Mouse (Mus musculus) heart, adult 2 months (tissue): ENCODE data around the gene Fastk.

Experiments used
- CTCF ChIP-seq: fragments of 200-600 bp; IDR thresholded peaks from 2 replicates; pipeline ENCODE4 v1.8.1; 2022; ENCODE audit warnings: antibody characterized with exemption, mild to moderate bottlenecking, moderate library complexity
- POLR2A ChIP-seq: fragments of 200-500 bp; IDR thresholded peaks from 2 replicates; pipeline ENCODE4 v1.6.1; 2011; ENCODE audit warnings: mild to moderate bottlenecking, low read depth, low read length, control low read depth; ENCODE audit not compliant: insufficient read depth

DNA sequence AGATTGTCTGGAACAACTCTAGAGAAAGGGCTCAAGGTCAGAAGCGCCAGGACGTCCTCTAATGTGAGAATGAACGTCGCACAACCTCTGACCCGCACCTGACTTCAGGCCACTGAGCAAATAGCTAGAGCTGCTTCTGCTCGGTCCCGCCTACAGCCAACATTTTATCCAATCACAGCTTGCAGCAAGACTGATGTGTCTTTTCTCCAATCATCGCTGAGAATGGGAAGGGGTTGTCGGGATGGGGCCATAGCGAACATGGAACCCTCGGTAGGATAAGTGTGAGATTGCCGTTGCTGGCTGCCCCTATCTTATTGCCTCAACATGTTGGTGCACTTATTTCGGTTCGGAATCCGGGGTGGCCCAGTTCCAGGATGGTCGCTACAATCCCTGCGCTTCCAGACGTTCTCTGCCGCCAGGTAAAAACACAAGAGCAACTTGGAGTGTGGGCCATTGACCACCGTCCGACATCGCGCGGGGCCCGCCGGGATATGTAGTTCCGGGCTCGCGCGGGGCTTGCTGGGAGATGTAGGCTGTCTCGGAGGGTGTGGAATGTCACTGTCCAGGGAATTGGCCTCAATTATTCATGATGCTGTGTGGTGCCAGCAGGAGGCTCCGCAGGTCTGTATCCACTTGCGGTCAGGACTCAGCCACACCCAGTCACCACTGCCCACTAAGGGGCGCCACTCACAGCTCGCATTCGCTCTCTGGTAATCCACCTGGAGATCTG, 50.8 kb downstream of the Fastk start:
- TF ChIP-seq POLR2A (peak; percentile 84), CTCF (peak; percentile 92)
